Mouse (Mus musculus): ENCODE measurements at regions not wholly inside any gene's neighbourhood (a gene's known extent, or its start where the extent isn't known, plus 50 kb on each side); places are given as distances from the start of the nearest gene placed in this dataset.

DNA sequence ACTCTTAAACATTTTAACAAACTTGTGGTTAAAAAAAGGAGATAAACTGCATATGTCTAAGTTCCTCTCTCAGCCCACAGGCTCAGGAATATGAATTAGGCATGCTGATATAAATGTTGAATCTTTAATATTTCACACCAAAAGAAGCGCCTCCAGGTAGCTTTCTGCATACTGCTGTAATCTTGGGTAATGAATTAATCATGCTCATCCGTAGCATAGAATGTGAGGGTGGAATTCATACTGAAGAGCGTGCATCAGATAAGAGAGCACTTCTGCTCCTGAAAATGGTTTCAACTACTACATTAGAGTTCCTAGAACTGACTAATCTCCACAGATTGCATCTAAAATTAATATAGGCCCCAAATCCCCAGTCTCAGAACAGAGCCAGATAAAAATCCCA lies 225.2 kb upstream of the Sash1 start:
- H3K4me1 ChIP-seq (ENCODE audit: control insufficient read depth, insufficient read depth, low read length) = no peaks in the 10 kb centered on the region
- ATAC-seq (no peak), DNase-seq (ENCODE audit: low spot score) (no peak)
- WGBS = 90% methylated on average over 3 of the region's 3 CpGs
- no peak overlapping the region for H3K4me2 ChIP-seq (ENCODE audit: low read length)
- H3K27ac ChIP-seq (ENCODE audit: low read depth, low read length) = no peak overlapping the region
- H3K9ac ChIP-seq (ENCODE audit: low read length) = no peak overlapping the region
- no peak overlapping the region for H3K4me3 ChIP-seq (ENCODE audit: low read depth, low read length)
- H3K36me3 ChIP-seq (ENCODE audit: control insufficient read depth, insufficient read depth, low read length) = no peaks in the 10 kb centered on the region
- H3K9me3 ChIP-seq (replicated peaks; ENCODE audit: control insufficient read depth, low read length) = no peaks in the 10 kb centered on the region
- no peaks in the 10 kb centered on the region for H3K27me3 ChIP-seq (replicated peaks; ENCODE audit: control insufficient read depth, insufficient read depth, low read length)

DNA sequence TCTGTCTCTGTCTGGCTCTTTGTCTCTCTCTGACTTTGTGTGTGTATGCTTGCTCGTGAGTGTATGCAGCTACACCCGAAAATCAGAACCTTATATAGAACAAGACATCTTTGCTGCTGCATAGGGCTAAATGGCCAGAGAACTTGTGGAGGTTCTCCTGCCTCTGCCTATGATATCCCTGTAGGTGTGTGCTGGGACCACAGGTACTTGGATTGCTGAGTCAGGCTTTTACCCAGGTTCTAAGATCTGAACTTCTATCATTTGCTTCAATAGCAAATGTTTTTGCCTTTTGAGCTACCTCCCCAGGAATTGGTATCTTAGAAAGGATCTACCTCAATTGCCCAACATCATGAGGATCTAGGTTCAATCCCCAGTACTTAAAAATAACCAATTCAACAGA lies 210.3 kb upstream of the Sash1 start:
- ATAC-seq = no peak
- Histone ChIP-seq H3K27ac (ENCODE audit: low read depth, low read length) (no peak overlapping the region), H3K9ac (ENCODE audit: low read length) (no peak overlapping the region), H3K4me3 (ENCODE audit: low read depth, low read length) (no peak overlapping the region), H3K36me3 (ENCODE audit: control insufficient read depth, insufficient read depth, low read length) (no peaks in the 10 kb centered on the region), H3K9me3 (replicated peaks; ENCODE audit: control insufficient read depth, low read length) (no peaks in the 10 kb centered on the region), H3K27me3 (replicated peaks; ENCODE audit: control insufficient read depth, insufficient read depth, low read length) (0 out of 2 replicates have a peak, but pooled peaks cover 2% of the 10 kb centered on the region), H3K4me1 (ENCODE audit: control insufficient read depth, insufficient read depth, low read length) (peaks cover 2% of the 10 kb centered on the region; the same call in 1 of the 2 replicates), H3K4me2 (ENCODE audit: low read length) (no peak overlapping the region)
- no peak for DNase-seq (ENCODE audit: low spot score)
- WGBS = 83% methylated on average over 2 of the region's 2 CpGs

DNA sequence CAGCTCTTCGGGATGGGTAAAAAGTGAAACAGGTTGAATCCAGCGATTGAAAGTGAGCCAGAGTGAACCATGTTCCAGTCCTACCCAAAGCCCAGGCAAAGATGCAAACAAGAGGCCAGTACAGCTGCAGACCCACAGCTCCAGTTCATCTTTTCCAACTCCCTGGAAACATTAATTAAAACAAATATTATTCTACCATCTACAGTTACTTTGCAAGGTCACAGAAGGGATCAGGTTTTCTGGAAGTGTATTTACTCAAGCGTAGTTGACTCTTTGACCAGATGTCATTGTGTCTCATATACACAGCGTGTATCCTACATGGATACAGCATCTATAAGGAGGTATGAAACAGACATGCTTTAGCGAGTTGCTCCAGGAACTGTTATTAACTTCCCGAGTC lies 209.3 kb upstream of the Sash1 start:
- peaks cover 2% of the 10 kb centered on the region; the same call in 1 of the 2 replicates for H3K4me1 ChIP-seq (ENCODE audit: control insufficient read depth, insufficient read depth, low read length)
- H3K9me3 ChIP-seq (replicated peaks; ENCODE audit: control insufficient read depth, low read length) = no peaks in the 10 kb centered on the region
- no peak overlapping the region for H3K27ac ChIP-seq (ENCODE audit: low read depth, low read length)
- H3K9ac ChIP-seq (ENCODE audit: low read length) = no peak overlapping the region
- no peaks in the 10 kb centered on the region for H3K36me3 ChIP-seq (ENCODE audit: control insufficient read depth, insufficient read depth, low read length)
- WGBS = 91% methylated on average over 6 of the region's 6 CpGs
- H3K4me2 ChIP-seq (ENCODE audit: low read length) = no peak overlapping the region
- DNase-seq (ENCODE audit: low spot score) (no peak), ATAC-seq (no peak)
- no peak overlapping the region for H3K4me3 ChIP-seq (ENCODE audit: low read depth, low read length)
- 0 out of 2 replicates have a peak, but pooled peaks cover 2% of the 10 kb centered on the region for H3K27me3 ChIP-seq (replicated peaks; ENCODE audit: control insufficient read depth, insufficient read depth, low read length)

DNA sequence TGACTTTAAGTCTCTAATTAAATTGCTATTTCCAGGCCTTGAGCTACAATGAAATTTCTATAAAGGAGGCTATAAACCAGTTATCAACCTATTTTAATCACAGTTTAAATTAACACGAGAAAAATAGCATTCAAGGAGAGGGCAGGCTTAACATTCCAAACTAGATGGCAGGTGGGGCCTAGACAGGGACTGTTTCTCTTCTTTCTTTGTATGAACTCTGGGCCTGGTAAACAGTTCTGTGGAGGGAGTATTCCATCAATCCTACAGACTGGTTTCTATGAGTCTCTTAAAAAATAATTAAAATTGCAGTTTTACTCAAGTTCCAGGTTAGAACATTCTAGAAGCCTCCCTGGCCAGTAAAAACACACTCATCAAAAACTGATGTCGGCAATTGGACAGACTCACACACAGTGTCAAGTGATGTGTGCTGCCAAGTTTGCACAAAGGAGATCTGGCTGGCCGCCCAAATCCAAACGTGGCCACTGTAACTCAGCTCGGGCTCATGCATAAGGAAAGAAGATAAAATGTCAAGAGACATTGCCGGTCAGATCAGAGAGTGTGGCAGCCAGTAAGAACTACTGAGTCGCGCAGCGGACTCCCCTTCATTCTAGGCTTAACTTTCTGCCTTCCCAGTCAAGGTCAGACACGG lies 206.5 kb upstream of the Sash1 start:
- WGBS = 27% methylated on average over 10 of the region's 10 CpGs
- H3K4me3 ChIP-seq (ENCODE audit: low read depth, low read length) = no peak overlapping the region
- H3K4me2 ChIP-seq (ENCODE audit: low read length) = no peak overlapping the region
- H3K9ac ChIP-seq (ENCODE audit: low read length) = no peak overlapping the region
- 0 out of 2 replicates have a peak, but pooled peaks cover 2% of the 10 kb centered on the region for H3K27me3 ChIP-seq (replicated peaks; ENCODE audit: control insufficient read depth, insufficient read depth, low read length)
- H3K27ac ChIP-seq (ENCODE audit: low read depth, low read length) = no peak overlapping the region
- peaks cover 2% of the 10 kb centered on the region; the same call in 1 of the 2 replicates for H3K4me1 ChIP-seq (ENCODE audit: control insufficient read depth, insufficient read depth, low read length)
- peak; percentile 90 for ATAC-seq
- no peaks in the 10 kb centered on the region for H3K36me3 ChIP-seq (ENCODE audit: control insufficient read depth, insufficient read depth, low read length)
- DNase-seq (ENCODE audit: low spot score) = peak; percentile 79
- no peaks in the 10 kb centered on the region for H3K9me3 ChIP-seq (replicated peaks; ENCODE audit: control insufficient read depth, low read length)

DNA sequence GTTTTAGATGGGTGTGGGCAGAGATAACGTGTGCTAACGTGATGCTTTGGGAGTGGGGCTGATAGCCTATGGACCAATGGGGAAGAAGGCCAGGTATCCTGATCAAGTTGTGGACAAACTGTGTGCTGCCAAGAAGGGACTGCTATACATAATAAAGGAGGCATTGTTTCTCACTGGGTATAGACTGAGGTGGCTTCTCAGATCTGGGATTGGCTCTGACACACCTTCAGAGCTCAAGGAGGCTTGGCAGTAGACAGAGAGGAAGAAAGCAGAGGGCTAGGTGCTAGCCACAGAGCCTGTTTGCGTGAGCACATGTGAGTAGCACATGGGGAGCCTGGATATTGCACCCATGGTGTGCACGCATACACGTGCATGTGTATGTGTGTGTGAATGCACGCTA lies 205.1 kb upstream of the Sash1 start:
- Histone ChIP-seq H3K9ac (ENCODE audit: low read length) (no peak overlapping the region), H3K4me2 (ENCODE audit: low read length) (no peak overlapping the region), H3K36me3 (ENCODE audit: control insufficient read depth, insufficient read depth, low read length) (no peaks in the 10 kb centered on the region), H3K4me3 (ENCODE audit: low read depth, low read length) (no peak overlapping the region), H3K27ac (ENCODE audit: low read depth, low read length) (no peak overlapping the region), H3K4me1 (ENCODE audit: control insufficient read depth, insufficient read depth, low read length) (peaks cover 2% of the 10 kb centered on the region; the same call in 1 of the 2 replicates), H3K27me3 (replicated peaks; ENCODE audit: control insufficient read depth, insufficient read depth, low read length) (no peaks in the 10 kb centered on the region), H3K9me3 (replicated peaks; ENCODE audit: control insufficient read depth, low read length) (no peaks in the 10 kb centered on the region)
- 93% methylated on average over 6 of the region's 6 CpGs for WGBS
- DNase-seq (ENCODE audit: low spot score) (no peak), ATAC-seq (no peak)

DNA sequence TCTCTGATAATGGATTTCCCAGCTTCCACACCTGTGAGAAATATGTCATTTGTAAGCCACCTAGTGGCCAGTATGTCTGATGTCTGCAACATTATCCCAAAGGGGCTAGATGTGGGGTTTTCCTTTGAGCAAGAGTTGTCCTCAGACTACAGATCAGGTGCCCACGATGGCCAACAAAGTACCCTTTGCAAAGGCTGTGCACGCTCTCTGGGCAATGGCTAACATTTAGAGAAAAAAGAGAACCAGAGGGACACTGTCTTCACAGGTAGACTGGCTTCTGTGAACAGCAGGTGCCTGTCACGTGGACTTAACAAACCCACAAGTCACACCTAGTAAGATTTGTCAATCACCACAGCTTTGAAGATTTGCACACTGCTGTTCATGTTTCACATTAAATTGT lies 202.0 kb upstream of the Sash1 start:
- ATAC-seq = no peak
- H3K9me3 ChIP-seq (replicated peaks; ENCODE audit: control insufficient read depth, low read length) = no peaks in the 10 kb centered on the region
- H3K4me1 ChIP-seq (ENCODE audit: control insufficient read depth, insufficient read depth, low read length) = peaks cover 2% of the 10 kb centered on the region; the same call in 1 of the 2 replicates
- H3K4me2 ChIP-seq (ENCODE audit: low read length) = no peak overlapping the region
- no peak for DNase-seq (ENCODE audit: low spot score)
- H3K36me3 ChIP-seq (ENCODE audit: control insufficient read depth, insufficient read depth, low read length) = no peaks in the 10 kb centered on the region
- H3K9ac ChIP-seq (ENCODE audit: low read length) = no peak overlapping the region
- no peak overlapping the region for H3K4me3 ChIP-seq (ENCODE audit: low read depth, low read length)
- WGBS = 89% methylated on average over 3 of the region's 3 CpGs
- no peak overlapping the region for H3K27ac ChIP-seq (ENCODE audit: low read depth, low read length)
- H3K27me3 ChIP-seq (replicated peaks; ENCODE audit: control insufficient read depth, insufficient read depth, low read length) = no peaks in the 10 kb centered on the region

DNA sequence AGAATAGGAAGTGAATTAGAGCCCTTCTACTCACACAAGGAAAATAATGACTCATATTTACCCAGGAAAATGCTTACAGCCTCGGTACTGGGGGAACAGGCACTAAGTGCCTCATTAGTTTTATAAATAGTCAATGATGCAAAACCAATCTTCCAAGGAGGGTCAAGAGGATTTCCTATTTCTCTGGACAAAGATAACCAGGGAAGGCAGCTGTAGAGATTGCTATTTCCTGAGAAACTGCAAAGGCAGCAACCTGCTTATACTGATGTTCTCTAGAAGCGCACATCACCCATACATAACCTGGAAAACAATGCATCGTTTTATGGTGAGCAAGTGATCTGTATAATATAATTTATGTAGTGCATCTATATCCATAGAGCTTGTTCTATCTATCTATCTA lies 201.3 kb upstream of the Sash1 start:
- H3K4me2 ChIP-seq (ENCODE audit: low read length) = no peak overlapping the region
- no peak overlapping the region for H3K27ac ChIP-seq (ENCODE audit: low read depth, low read length)
- no peaks in the 10 kb centered on the region for H3K36me3 ChIP-seq (ENCODE audit: control insufficient read depth, insufficient read depth, low read length)
- no peak for ATAC-seq
- H3K27me3 ChIP-seq (replicated peaks; ENCODE audit: control insufficient read depth, insufficient read depth, low read length) = no peaks in the 10 kb centered on the region
- H3K4me1 ChIP-seq (ENCODE audit: control insufficient read depth, insufficient read depth, low read length) = no peaks in the 10 kb centered on the region
- whole genome bisulfite sequencing = 75% methylated on average over 3 of the region's 3 CpGs
- H3K9ac ChIP-seq (ENCODE audit: low read length) = no peak overlapping the region
- no peak for DNase-seq (ENCODE audit: low spot score)
- H3K9me3 ChIP-seq (replicated peaks; ENCODE audit: control insufficient read depth, low read length) = no peaks in the 10 kb centered on the region
- H3K4me3 ChIP-seq (ENCODE audit: low read depth, low read length) = no peak overlapping the region

DNA sequence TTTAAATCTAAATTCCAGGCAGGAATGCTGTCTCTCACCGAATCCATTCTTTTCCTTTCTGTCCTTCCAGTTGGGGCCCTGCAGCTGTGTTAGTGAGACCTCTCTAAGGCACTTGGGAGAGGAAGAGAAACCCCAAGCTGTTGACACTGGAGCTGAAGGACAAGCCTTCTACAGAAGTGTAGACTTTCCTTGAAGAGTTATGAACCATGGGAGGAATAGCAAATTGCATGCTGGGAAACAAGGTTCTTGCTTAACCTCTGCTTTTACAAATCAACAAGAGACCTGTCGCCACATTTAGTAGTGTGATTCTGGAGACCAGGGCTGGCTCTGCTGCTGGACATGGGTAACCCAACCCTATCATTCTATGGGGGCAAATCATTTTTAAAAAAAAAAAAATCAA lies 200.8 kb upstream of the Sash1 start:
- 86% methylated on average over 2 of the region's 2 CpGs for WGBS
- no peaks in the 10 kb centered on the region for H3K4me1 ChIP-seq (ENCODE audit: control insufficient read depth, insufficient read depth, low read length)
- H3K4me2 ChIP-seq (ENCODE audit: low read length) = no peak overlapping the region
- H3K9ac ChIP-seq (ENCODE audit: low read length) = no peak overlapping the region
- H3K27me3 ChIP-seq (replicated peaks; ENCODE audit: control insufficient read depth, insufficient read depth, low read length) = no peaks in the 10 kb centered on the region
- H3K36me3 ChIP-seq (ENCODE audit: control insufficient read depth, insufficient read depth, low read length) = no peaks in the 10 kb centered on the region
- DNase-seq (ENCODE audit: low spot score) (no peak), ATAC-seq (no peak)
- no peaks in the 10 kb centered on the region for H3K9me3 ChIP-seq (replicated peaks; ENCODE audit: control insufficient read depth, low read length)
- no peak overlapping the region for H3K4me3 ChIP-seq (ENCODE audit: low read depth, low read length)
- no peak overlapping the region for H3K27ac ChIP-seq (ENCODE audit: low read depth, low read length)

DNA sequence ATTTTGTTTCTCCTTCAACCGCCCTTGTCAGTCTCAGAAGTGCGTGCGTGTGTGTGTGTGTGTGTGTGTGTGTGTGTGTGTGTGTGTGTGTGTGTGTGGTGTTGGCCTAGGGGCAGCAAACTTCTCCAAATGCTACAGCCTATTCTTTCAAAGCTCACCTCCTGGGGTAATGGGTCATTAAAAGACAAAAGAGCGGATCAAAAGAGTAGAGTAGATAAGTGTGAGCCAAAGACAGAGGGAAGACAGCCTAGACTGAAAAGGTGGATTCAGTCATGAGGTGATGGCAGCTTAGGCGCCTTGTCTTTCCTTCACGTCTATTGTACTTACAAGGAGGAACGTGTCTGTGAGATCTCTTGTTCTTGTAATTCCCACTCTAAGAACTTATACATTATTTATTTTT lies 199.6 kb upstream of the Sash1 start:
- H3K27ac ChIP-seq (ENCODE audit: low read depth, low read length) = no peak overlapping the region
- no peaks in the 10 kb centered on the region for H3K9me3 ChIP-seq (replicated peaks; ENCODE audit: control insufficient read depth, low read length)
- no peak overlapping the region for H3K4me3 ChIP-seq (ENCODE audit: low read depth, low read length)
- H3K36me3 ChIP-seq (ENCODE audit: control insufficient read depth, insufficient read depth, low read length) = no peaks in the 10 kb centered on the region
- H3K9ac ChIP-seq (ENCODE audit: low read length) = no peak overlapping the region
- DNase-seq (ENCODE audit: low spot score) (no peak), ATAC-seq (no peak)
- no peaks in the 10 kb centered on the region for H3K4me1 ChIP-seq (ENCODE audit: control insufficient read depth, insufficient read depth, low read length)
- H3K27me3 ChIP-seq (replicated peaks; ENCODE audit: control insufficient read depth, insufficient read depth, low read length) = no peaks in the 10 kb centered on the region
- no peak overlapping the region for H3K4me2 ChIP-seq (ENCODE audit: low read length)
- 51% methylated on average over 7 of the region's 7 CpGs for WGBS
